Mouse (Mus musculus): Measurements from ENCODE around the gene Igll1. TPM values are rescaled to one million over a fixed set of nuclear protein-coding genes. Genes with fewer than 3 reads are reported as not detected.
A peak's percentile ranks its signal among the peaks of the same experiment; 100 is the strongest.

The Igll1 gene
- polyA plus RNA-seq, 1 experiment from 2014 or later, result 0.23 TPM

GRCm38 (mm10) chr16:16828757-16829615 lies 34.8 kb downstream of the Igll1 start, which contains the start of gene Spag6l:
Gene Spag6l (minus strand): TSS chr16:16829456.
- 6% methylated on average over 33 of the region's 33 CpGs for WGBS
- no peaks in the 10 kb centered on the region for H3K36me3 ChIP-seq (replicated peaks)
- peak within 1 kb of the TSS; percentile 53 for H3K9ac ChIP-seq
- peak within 1 kb of the TSS; percentile 87 for H3K4me2 ChIP-seq
- peak; percentile 96 for ATAC-seq (ENCODE audit: low FRiP score)
- peaks cover 5% of the 10 kb centered on the region; the same call in 1 of the 2 replicates for H3K4me1 ChIP-seq
- H3K9me3 ChIP-seq, result no peaks in the 10 kb centered on the region
- H3K27ac ChIP-seq, result no peak within 1 kb of the TSS
- no peaks in the 10 kb centered on the region for H3K27me3 ChIP-seq
- peak within 1 kb of the TSS; percentile 53 for H3K4me3 ChIP-seq (replicated peaks)

GRCm38 (mm10) chr16:16826223-16826622 lies 37.6 kb downstream of the Igll1 start:
- no peaks in the 10 kb centered on the region for H3K36me3 ChIP-seq (replicated peaks)
- peaks cover 5% of the 10 kb centered on the region; the same call in 1 of the 2 replicates for H3K4me1 ChIP-seq
- H3K4me3 ChIP-seq (replicated peaks), result no peak overlapping the region
- no peak for ATAC-seq (ENCODE audit: low FRiP score)
- no peaks in the 10 kb centered on the region for H3K27me3 ChIP-seq
- no peaks in the 10 kb centered on the region for H3K9me3 ChIP-seq
- no peak overlapping the region for H3K27ac ChIP-seq
- no peak overlapping the region for H3K9ac ChIP-seq
- H3K4me2 ChIP-seq, result no peak overlapping the region
- 76% methylated on average over 2 of the region's 2 CpGs for WGBS

- no peak overlapping the region for H3K4me3 ChIP-seq (replicated peaks)
- 37% methylated on average over 5 of the region's 5 CpGs for WGBS
- H3K4me2 ChIP-seq, result no peak overlapping the region
- H3K9me3 ChIP-seq, result no peaks in the 10 kb centered on the region
- peaks cover 5% of the 10 kb centered on the region; the same call in 1 of the 2 replicates for H3K4me1 ChIP-seq
- no peaks in the 10 kb centered on the region for H3K36me3 ChIP-seq (replicated peaks)
- H3K27me3 ChIP-seq, result no peaks in the 10 kb centered on the region
- H3K27ac ChIP-seq, result no peak overlapping the region
- no peak for ATAC-seq (ENCODE audit: low FRiP score)
- no peak overlapping the region for H3K9ac ChIP-seq
Measured at GRCm38 (mm10) chr16:16825476-16825875, 38.3 kb downstream of the Igll1 start.

Other genes starting within 250 kb of the Igll1 start
- not detected in 2 replicates for gene Olfr19, start 187.6 kb downstream of the Igll1 start, polyA plus RNA-seq (2016; fragmentation: Nextera tagmentation; extraction: Ambion mirVana)
- gene Spag6l, start 34.5 kb downstream of the Igll1 start, polyA plus RNA-seq (2016; fragmentation: Nextera tagmentation; extraction: Ambion mirVana), result 3.7 and 4.7 TPM in 2 replicates
- 64.3 and 66.5 TPM in 2 replicates for gene Top3b, start 6.8 kb upstream of the Igll1 start, polyA plus RNA-seq (2016; fragmentation: Nextera tagmentation; extraction: Ambion mirVana)
- gene Vpreb1, start 6.9 kb upstream of the Igll1 start, polyA plus RNA-seq (2016; fragmentation: Nextera tagmentation; extraction: Ambion mirVana), result 2.1 and 2.9 TPM in 2 replicates
- 30.6 and 33.3 TPM in 2 replicates for gene Ppm1f, start 32.5 kb upstream of the Igll1 start, polyA plus RNA-seq (2016; fragmentation: Nextera tagmentation; extraction: Ambion mirVana)
- gene Mapk1, start 119.4 kb upstream of the Igll1 start, polyA plus RNA-seq (2016; fragmentation: Nextera tagmentation; extraction: Ambion mirVana), result 167 and 171 TPM in 2 replicates
- gene Ypel1, start 205.7 kb upstream of the Igll1 start, polyA plus RNA-seq (2016; fragmentation: Nextera tagmentation; extraction: Ambion mirVana), result 119 and 121 TPM in 2 replicates
- gene Ppil2, start 247.3 kb upstream of the Igll1 start, polyA plus RNA-seq (2016; fragmentation: Nextera tagmentation; extraction: Ambion mirVana), result 149 and 160 TPM in 2 replicates

Data from forebrain, embryonic 12.5 days (tissue).